Mouse (Mus musculus) splenic B cell, adult 2 months (primary cell): ENCODE measurements at regions not wholly inside any gene's neighbourhood (a gene's known extent, or its start where the extent isn't known, plus 50 kb on each side); places are given as distances from the start of the nearest gene placed in this dataset.

ENCODE experiments used
- DNase-seq: peaks from one replicate; pipeline ENCODE4 v3.0.0-alpha.2; 2011; ENCODE audit warnings: low read depth, low spot score
- H3K27me3 ChIP-seq: 2 replicates; pipeline ENCODE4 v1.6.1; 2012; ENCODE audit warnings: mild to moderate bottlenecking, low read length, moderate library complexity, mixed read lengths; ENCODE audit not compliant: control insufficient read depth, poor library complexity, insufficient read depth, severe bottlenecking
- H3K36me3 ChIP-seq: 2 replicates; pipeline ENCODE4 v1.6.1; 2012; ENCODE audit warnings: mild to moderate bottlenecking, low read length, moderate library complexity, mixed read lengths; ENCODE audit not compliant: control insufficient read depth, poor library complexity, insufficient read depth, severe bottlenecking

DNA sequence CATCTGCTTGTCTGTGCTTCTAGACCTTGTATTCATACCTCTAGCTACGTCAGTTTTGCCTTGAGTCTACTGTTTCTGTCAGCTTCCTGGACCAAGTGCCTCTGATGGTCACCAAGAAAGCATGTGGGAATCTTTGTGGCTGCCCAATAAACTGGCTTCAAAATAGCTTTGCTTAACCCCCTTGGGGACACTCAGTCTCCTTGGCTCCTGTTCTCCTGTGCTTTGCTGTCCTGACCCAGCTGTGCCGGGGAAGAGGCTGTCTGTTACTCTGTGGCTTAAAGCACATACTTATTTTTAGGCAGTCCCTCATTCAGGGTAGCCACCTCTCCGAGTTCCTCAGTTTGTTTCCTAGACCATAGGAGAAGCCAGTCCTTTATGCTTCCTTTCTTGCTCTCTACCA lies 79.8 kb downstream of the Calml3 start:
- DNase-seq: no peak
- H3K36me3 ChIP-seq: no peaks in the 10 kb centered on the region
- no peaks in the 10 kb centered on the region for H3K27me3 ChIP-seq

DNA sequence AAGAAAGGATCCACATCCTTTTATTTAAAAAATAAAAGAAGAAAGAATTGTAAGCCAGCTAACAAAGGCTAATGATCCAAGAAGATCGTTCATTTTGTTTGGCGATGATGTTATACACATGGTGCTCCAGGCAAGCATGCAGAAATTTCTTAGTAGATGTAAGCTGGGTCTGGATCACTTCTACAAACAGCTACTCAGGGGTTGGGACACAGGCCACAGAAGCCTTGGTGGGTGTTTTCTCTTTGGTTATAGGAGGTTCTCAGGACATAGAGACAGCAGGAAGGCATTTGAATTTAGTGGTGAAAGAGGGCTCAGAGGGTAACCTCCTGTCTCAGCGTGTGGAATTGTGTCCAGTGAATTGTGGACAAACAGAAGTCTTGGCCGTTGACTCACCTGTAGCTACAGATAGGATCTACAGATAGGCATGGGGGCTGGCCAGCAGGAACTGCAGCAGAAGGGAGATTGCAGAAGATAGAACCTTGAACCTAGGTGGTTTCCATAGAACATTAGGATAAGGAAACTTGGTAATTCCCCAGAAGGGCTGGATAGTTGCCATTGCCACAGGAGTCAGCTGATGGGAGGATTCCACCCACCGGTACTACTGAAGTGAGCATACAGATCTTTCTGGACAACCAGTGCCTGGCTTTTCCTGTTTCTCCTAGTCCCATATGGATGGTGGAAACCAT lies 80.5 kb downstream of the Calml3 start:
- Histone ChIP-seq H3K27me3 (no peaks in the 10 kb centered on the region), H3K36me3 (no peaks in the 10 kb centered on the region)
- no peak for DNase-seq

DNA sequence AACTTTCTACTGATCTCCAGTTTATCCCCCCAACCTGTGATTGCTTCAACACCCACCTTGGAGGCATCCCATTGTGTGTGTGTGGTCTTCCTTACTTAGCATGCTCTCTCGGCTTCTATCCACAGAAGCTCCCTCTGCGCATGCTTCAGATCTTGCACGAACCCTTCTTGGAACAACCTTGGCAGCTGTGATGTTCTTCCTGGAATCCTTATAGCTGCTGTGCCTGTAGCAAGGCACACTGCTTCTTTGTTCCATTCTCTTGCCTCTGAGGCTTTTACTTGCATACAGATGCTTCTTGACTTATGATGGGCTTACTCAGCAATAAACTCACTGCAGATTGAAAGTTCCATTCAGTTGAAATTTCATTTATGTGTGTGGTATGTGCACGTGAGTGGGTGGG lies 81.2 kb downstream of the Asb13 start:
- no peak for DNase-seq
- H3K27me3 ChIP-seq: no peaks in the 10 kb centered on the region
- no peaks in the 10 kb centered on the region for H3K36me3 ChIP-seq

DNA sequence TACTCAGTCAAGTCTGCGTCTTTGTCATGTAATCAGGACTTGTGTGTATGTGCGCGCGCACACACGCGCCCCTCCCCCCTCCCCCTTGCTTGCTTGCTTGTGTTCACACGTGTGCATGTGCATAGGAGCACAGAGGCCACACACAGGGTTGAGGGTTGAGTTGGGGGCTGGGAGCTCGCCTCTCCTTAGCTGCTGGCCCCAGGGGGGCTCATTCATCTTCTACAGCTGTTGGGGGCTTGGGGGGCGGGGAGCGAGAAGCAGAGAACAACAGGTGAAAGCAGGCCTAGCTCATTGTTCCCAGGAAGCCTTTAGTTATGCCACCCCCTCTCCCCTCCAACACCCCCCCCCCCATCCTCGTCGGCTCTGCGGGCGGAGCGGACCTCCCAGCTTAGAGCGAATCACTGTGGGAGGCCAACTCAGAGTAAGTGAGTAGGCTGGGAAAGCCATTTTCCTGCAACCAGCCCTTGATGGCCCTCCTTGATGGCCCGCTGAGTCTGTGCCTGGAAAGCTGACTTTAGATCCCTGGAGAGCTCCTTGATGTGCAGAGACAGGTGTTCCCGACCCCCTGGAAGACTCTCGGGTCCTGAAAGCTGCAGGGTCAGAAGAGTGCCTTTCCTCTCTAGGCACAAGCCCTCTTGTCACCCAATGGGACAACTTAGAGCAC lies 78.8 kb downstream of the Asb13 start:
- DNase-seq: no peak
- Histone ChIP-seq H3K27me3 (no peaks in the 10 kb centered on the region), H3K36me3 (no peaks in the 10 kb centered on the region)

- no peak for DNase-seq
- H3K36me3 ChIP-seq: no peaks in the 10 kb centered on the region
- no peaks in the 10 kb centered on the region for H3K27me3 ChIP-seq
These were observed 78.3 kb downstream of the Asb13 start for GRCm38 (mm10) chr13:3712088-3712487.

GRCm38 (mm10) chr13:3709982-3710618 lies 76.3 kb downstream of the Asb13 start:
- DNase-seq: no peak
- Histone ChIP-seq H3K36me3 (no peaks in the 10 kb centered on the region), H3K27me3 (no peaks in the 10 kb centered on the region)

GRCm38 (mm10) chr13:3708896-3709631 lies 75.2 kb downstream of the Asb13 start:
- H3K36me3 ChIP-seq: no peaks in the 10 kb centered on the region
- H3K27me3 ChIP-seq: no peaks in the 10 kb centered on the region
- no peak for DNase-seq
